In genomic region chr5:67541867-67542266, GRCm38 (mm10) we compare ENCODE assay signal across 12 mouse cellular contexts.
DNase-seq lines count a peak whose midpoint lies in the region; ATAC-seq lines count a peak whose summit lies in the region.
"Had no signal": no experiment of that assay in that cellular context is flagged by ENCODE, and none has a peak within 500 bp of the region (broad histone marks: within the 10 kb centered on the region; RNA-seq: fewer than 3 reads in every experiment).

No protein-coding gene starts in this region.

- H3K4me2 ChIP-seq in heart, embryonic 12.5 days: no peak overlapping the region
- H3K4me2 ChIP-seq: hindbrain, embryonic 15.5 days; lung, embryonic 15.5 days had no signal

- H3K27ac ChIP-seq in heart, embryonic 12.5 days (ENCODE audit: poor library complexity, severe bottlenecking): no peak overlapping the region
- H3K27ac ChIP-seq: hindbrain, embryonic 15.5 days; limb, embryonic 10.5 days; lung, embryonic 15.5 days had no signal

- no peaks in the 10 kb centered on the region; the same call in 1 of the 2 replicates for H3K4me1 ChIP-seq in heart, embryonic 12.5 days (replicated peaks)
- H3K4me1 ChIP-seq: hindbrain, embryonic 15.5 days had no signal

- H3K9ac ChIP-seq in heart, embryonic 12.5 days: no peak overlapping the region
- H3K9ac ChIP-seq: hindbrain, embryonic 15.5 days; lung, embryonic 15.5 days had no signal

- no peaks in the 10 kb centered on the region for H3K9me3 ChIP-seq in heart, embryonic 12.5 days (replicated peaks)
- H3K9me3 ChIP-seq: hindbrain, embryonic 15.5 days; limb, embryonic 10.5 days; lung, embryonic 15.5 days had no signal

- no peak for ATAC-seq in heart, embryonic 12.5 days (ENCODE audit: insufficient number of reproducible peaks, low FRiP score)
- no peak for ATAC-seq in granulocyte monocyte progenitor cell, adult 5-6 weeks (replicated peaks; ENCODE audit: poor library complexity, severe bottlenecking)
- ATAC-seq: CD4-positive, CD25-positive, alpha-beta regulatory T cell, adult 4 months had no signal

- H3K4me3 ChIP-seq in heart, embryonic 12.5 days: no peak overlapping the region
- H3K4me3 ChIP-seq: hindbrain, embryonic 15.5 days; limb, embryonic 10.5 days; lung, embryonic 15.5 days had no signal

- peak; percentile 95 for DNase-seq in heart, adult 11 months
- DNase-seq in left cerebral cortex, postnatal 4 days: peak; percentile 55
- no peak for DNase-seq in left cerebral cortex, adult 11 months (ENCODE audit: low spot score)
- DNase-seq in MN1 (ENCODE audit: low spot score): peak; percentile 47
- DNase-seq in heart, postnatal 10 days: peak; percentile 20 to 31
- no peak for DNase-seq in testis, postnatal 14 days (ENCODE audit: low spot score)

- H3K27me3 ChIP-seq in heart, embryonic 12.5 days (replicated peaks): no peaks in the 10 kb centered on the region
- H3K27me3 ChIP-seq: hindbrain, embryonic 15.5 days; lung, embryonic 15.5 days had no signal

- H3K36me3 ChIP-seq in heart, embryonic 12.5 days: no peaks in the 10 kb centered on the region
- H3K36me3 ChIP-seq: hindbrain, embryonic 15.5 days; lung, embryonic 15.5 days had no signal

- intact Hi-C loops in left cerebral cortex, postnatal 4 days (cut with DNase I): no loop called here
- intact Hi-C loops in heart, postnatal 10 days (cut with DNase I): no loop called here

- WGBS in heart, embryonic 12.5 days: 33% methylated on average over 3 of the region's 3 CpGs

Comparison
In these comparisons a context has a peak if more than half of its experiments do, and no peak if none do; other contexts are left out.
1. DNase-seq: peak in heart, adult 11 months (single experiment), left cerebral cortex, postnatal 4 days (single experiment), MN1 (single experiment) and heart, postnatal 10 days (2 of 2); none in left cerebral cortex, adult 11 months (single experiment) and testis, postnatal 14 days (single experiment).